Mouse (Mus musculus) MEL (cell line): ENCODE data around the gene Ndufb10. TPM values are rescaled to one million over a fixed set of nuclear protein-coding genes. Genes with fewer than 3 reads are reported as not detected.

Source experiments
- DNase-seq: peaks from one replicate; pipeline ENCODE4 v3.0.0; 2011; ENCODE audit warnings: low read depth, low spot score
- H3K27ac ChIP-seq: 2 replicates; pipeline ENCODE4 v1.5.1; 2012; ENCODE audit warnings: low read depth, mild to moderate bottlenecking, control low read depth, low read length, moderate library complexity; ENCODE audit not compliant: control insufficient read depth
- H3K27me3 ChIP-seq, 2 experiments: fragments of 150-350 bp in 1 of 2; sonication (generic) in 1 of 2; 2 replicates each; pipeline ENCODE4 v1.6.1; 2012; ENCODE audit warnings: low read length in 2 of 2, mild to moderate bottlenecking in 2 of 2, improper control_type of control experiment in 1 of 2, moderate library complexity in 1 of 2; ENCODE audit not compliant: insufficient read depth in 2 of 2, control insufficient read depth in 1 of 2
- H3K36me3 ChIP-seq, 2 experiments: 2 replicates each; pipeline ENCODE4 v1.6.1; 2012 to 2014; ENCODE audit warnings: low read length in 2 of 2, improper control_type of control experiment in 1 of 2, inconsistent platforms in 1 of 2, mild to moderate bottlenecking in 1 of 2; ENCODE audit not compliant: insufficient read depth in 2 of 2, control insufficient read depth in 1 of 2
- H3K4me1 ChIP-seq, 2 experiments: fragments of 150-350 bp in 1 of 2; sonication (generic) in 1 of 2; 2 replicates each; pipeline ENCODE4 v1.6.1; 2012; ENCODE audit warnings: low read length in 2 of 2, improper control_type of control experiment in 1 of 2, mild to moderate bottlenecking in 1 of 2; ENCODE audit not compliant: insufficient read depth in 2 of 2, control insufficient read depth in 1 of 2
- H3K4me3 ChIP-seq, 2 experiments: fragments of 150-350 bp in 1 of 2; sonication (generic) in 1 of 2; 2 replicates each; pipeline ENCODE4 v1.5.1; 2012; ENCODE audit warnings: low read depth in 2 of 2, low read length in 2 of 2, mild to moderate bottlenecking in 2 of 2, moderate library complexity in 2 of 2, control low read depth in 1 of 2, improper control_type of control experiment in 1 of 2; ENCODE audit not compliant: control insufficient read depth in 1 of 2, insufficient read depth in 1 of 2
- H3K79me2 ChIP-seq: 2 replicates; pipeline ENCODE4 v1.6.1; 2012; ENCODE audit warnings: mild to moderate bottlenecking, low read length, moderate library complexity; ENCODE audit not compliant: control insufficient read depth, poor library complexity, insufficient read depth
- H3K9ac ChIP-seq: 2 replicates; pipeline ENCODE4 v1.6.1; 2012; ENCODE audit warnings: low read depth, mild to moderate bottlenecking, control low read depth, low read length, moderate library complexity; ENCODE audit not compliant: control insufficient read depth, poor library complexity, severe bottlenecking
- H3K9me3 ChIP-seq: fragments of 150-350 bp; sonication (generic); replicated peaks from 2 replicates; pipeline ENCODE4 v1.6.1; 2012; ENCODE audit warnings: mild to moderate bottlenecking, low read length, improper control_type of control experiment, moderate library complexity; ENCODE audit not compliant: insufficient read depth
- E2F4 ChIP-seq: IDR thresholded peaks from 2 replicates; pipeline ENCODE4 v1.6.1; 2011; ENCODE audit warnings: low read depth, low read length, improper control_type of control experiment, borderline replicate concordance
- GATA1 ChIP-seq: IDR thresholded peaks from 2 replicates; pipeline ENCODE4 v1.6.1; 2011; ENCODE audit warnings: low read depth, low read length, improper control_type of control experiment
- MAX ChIP-seq: IDR thresholded peaks from 2 replicates; pipeline ENCODE4 v1.6.1; 2011; ENCODE audit warnings: low read length, improper control_type of control experiment
- MAZ ChIP-seq: IDR thresholded peaks from 2 replicates; pipeline ENCODE4 v1.6.1; 2012; ENCODE audit warnings: low read depth, mild to moderate bottlenecking, inconsistent platforms, low read length, improper control_type of control experiment
- MEF2A ChIP-seq: IDR thresholded peaks from 2 replicates; pipeline ENCODE4 v1.6.1; 2014; ENCODE audit warnings: low read depth, mild to moderate bottlenecking, inconsistent platforms, low read length, improper control_type of control experiment; ENCODE audit not compliant: poor library complexity, insufficient replicate concordance, severe bottlenecking; ENCODE audit errors: extremely low read depth
- NELFE ChIP-seq: IDR thresholded peaks from 2 replicates; pipeline ENCODE4 v1.6.1; 2011; ENCODE audit warnings: low read depth, low read length, improper control_type of control experiment
- NRF1 ChIP-seq: IDR thresholded peaks from 2 replicates; pipeline ENCODE4 v1.6.1; 2014; ENCODE audit warnings: low read depth, mild to moderate bottlenecking, inconsistent platforms, low read length, improper control_type of control experiment, moderate library complexity; ENCODE audit not compliant: poor library complexity, insufficient read depth, severe bottlenecking
- RAD21 ChIP-seq: IDR thresholded peaks from 2 replicates; pipeline ENCODE4 v1.6.1; 2011; ENCODE audit warnings: mild to moderate bottlenecking, low read depth, low read length, improper control_type of control experiment
- TAL1 ChIP-seq: IDR thresholded peaks from 2 replicates; pipeline ENCODE4 v1.6.1; 2012; ENCODE audit warnings: mild to moderate bottlenecking, inconsistent platforms, low read length, moderate library complexity, mixed read lengths
- TBP ChIP-seq: IDR thresholded peaks from 2 replicates; pipeline ENCODE4 v1.8.0; 2011; ENCODE audit warnings: low read depth, low read length, improper control_type of control experiment
- USF2 ChIP-seq, 2 experiments: IDR thresholded peaks; 2 replicates each; pipeline ENCODE4 v1.6.1; 2011 to 2012; ENCODE audit warnings: improper control_type of control experiment in 2 of 2, low read length in 2 of 2, borderline replicate concordance in 1 of 2, inconsistent platforms in 1 of 2, low read depth in 1 of 2, mild to moderate bottlenecking in 1 of 2; ENCODE audit not compliant: insufficient read depth in 1 of 2
- ZC3H11A ChIP-seq: IDR thresholded peaks from 2 replicates; pipeline ENCODE4 v1.6.1; 2012; ENCODE audit warnings: low read depth, mild to moderate bottlenecking, inconsistent platforms, low read length, improper control_type of control experiment
- ZNF384 ChIP-seq: IDR thresholded peaks from 2 replicates; pipeline ENCODE4 v1.6.1; 2012; ENCODE audit warnings: low read depth, mild to moderate bottlenecking, inconsistent platforms, low read length, improper control_type of control experiment
- polyA plus RNA-seq, 2 experiments: library from polyadenylated mRNA; stranded (reverse) in 1 of 2; unstranded in 1 of 2; fragments of >175 nt in 1 of 2; fragments of >200 nt in 1 of 2; gene quantifications; 2 replicates each; pipeline versions ENCODE4 v1.2.1 to v1.2.4; 2012; ENCODE audit warnings: low replicate concordance in 2 of 2, low read depth in 1 of 2; ENCODE audit not compliant: insufficient read length in 2 of 2, insufficient read depth in 1 of 2, missing spikeins in 1 of 2
- total RNA-seq: library from RNA; depleted of rRNA; stranded (reverse); fragments of 300-350 nt; gene quantifications from 2 replicates; pipeline ENCODE4 v1.2.3, GENCODE M21; 2012

Gene Ndufb10
- total and polyA plus RNA-seq, 3 experiments = 230 to 292 TPM; not detected in 1

- no peak for TF ChIP-seq ZC3H11A
- TF ChIP-seq MAX = no peak
- TF ChIP-seq NRF1 = no peak
- TF ChIP-seq RAD21 = no peak
- TF ChIP-seq NELFE = no peak
- TF ChIP-seq USF2 (IDR thresholded peaks at IDR 0.05; ENCODE audit: borderline replicate concordance in 1 of 2, insufficient read depth in 1 of 2, low read depth in 1 of 2, low read length in 2 of 2) = no peak
- no peak for TF ChIP-seq TBP
- no peak for TF ChIP-seq GATA1
- TF ChIP-seq TAL1 = no peak
- TF ChIP-seq MEF2A = no peak
- no peak for DNase-seq
- H3K9me3 ChIP-seq = no peaks in the 10 kb centered on the region
- H3K27me3 ChIP-seq = no peaks in the 10 kb centered on the region
- H3K36me3 ChIP-seq = peaks cover 0 to 5% of the 10 kb centered on the region in 2 experiments; a peak in 2 of 4 replicates
- peaks cover 25% of the 10 kb centered on the region for H3K79me2 ChIP-seq
- no peak overlapping the region for H3K9ac ChIP-seq
- H3K4me1 ChIP-seq = peaks cover 0 to 7% of the 10 kb centered on the region in 2 experiments; a peak in 1 of 4 replicates
- no peak overlapping the region for H3K27ac ChIP-seq
- no peak overlapping the region for H3K4me3 ChIP-seq
These were observed 8.1 kb downstream of the Ndufb10 start for GRCm38 (mm10) chr17:24716166-24716682.

DNA sequence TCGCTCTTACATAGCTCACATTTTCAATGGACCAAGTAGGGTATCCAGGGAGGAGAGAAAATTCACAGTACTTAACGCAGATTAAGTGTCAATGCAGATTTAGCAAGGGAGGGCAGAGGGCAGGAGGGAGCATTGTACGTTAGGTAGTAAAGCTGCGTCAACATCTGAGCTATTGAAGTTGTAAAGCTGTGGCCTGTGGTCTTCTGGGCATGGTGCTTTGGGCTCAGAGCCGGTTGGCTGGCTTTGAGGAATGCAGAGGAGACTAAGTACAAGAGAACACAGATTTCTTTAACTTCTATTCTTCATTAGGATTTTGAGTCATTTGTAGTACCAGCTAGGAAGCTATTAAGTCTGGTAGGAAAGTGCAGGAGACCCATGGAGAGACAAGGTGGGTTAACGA, 8.7 kb downstream of the Ndufb10 start:
- no peak overlapping the region for H3K9ac ChIP-seq
- H3K79me2 ChIP-seq = peaks cover 20% of the 10 kb centered on the region
- H3K9me3 ChIP-seq = no peaks in the 10 kb centered on the region
- H3K4me1 ChIP-seq = peaks cover 0 to 7% of the 10 kb centered on the region in 2 experiments; a peak in 1 of 4 replicates
- DNase-seq = no peak
- TF ChIP-seq E2F4 (no peak), MAZ (no peak)
- H3K27ac ChIP-seq = no peak overlapping the region
- no peak overlapping the region for H3K4me3 ChIP-seq
- no peaks in the 10 kb centered on the region for H3K27me3 ChIP-seq
- peaks cover 0 to 5% of the 10 kb centered on the region in 2 experiments; a peak in 2 of 4 replicates for H3K36me3 ChIP-seq

DNA sequence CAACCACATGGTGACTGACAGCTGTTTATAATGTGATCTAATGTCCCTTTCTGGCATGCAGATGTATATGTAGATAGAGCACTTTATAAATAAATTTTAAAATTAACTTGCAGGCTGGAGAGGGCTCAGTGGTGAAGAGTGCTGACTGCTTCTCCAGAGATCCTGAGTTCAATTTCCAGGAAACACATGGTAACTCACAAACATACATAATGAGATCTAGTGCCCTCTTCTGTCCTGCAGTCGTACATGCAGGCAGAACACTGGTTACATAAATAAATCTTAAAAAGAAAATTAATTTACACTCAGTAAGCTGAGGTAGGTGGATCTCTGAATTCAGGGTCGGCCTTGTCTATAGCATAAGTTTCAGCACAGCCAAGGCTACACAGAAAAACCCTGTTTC, 15.6 kb downstream of the Ndufb10 start:
- Histone ChIP-seq H3K27me3 (no peaks in the 10 kb centered on the region), H3K36me3 (peaks cover 0 to 5% of the 10 kb centered on the region in 2 experiments; a peak in 2 of 4 replicates), H3K9ac (no peak overlapping the region), H3K9me3 (no peaks in the 10 kb centered on the region), H3K27ac (no peak overlapping the region), H3K4me3 (peak overlapping the region in 1 of 2 experiments; percentile 2; a peak in 1 of 4 replicates), H3K79me2 (peaks cover 7% of the 10 kb centered on the region), H3K4me1 (peaks cover 0 to 2% of the 10 kb centered on the region in 2 experiments; a peak in 1 of 4 replicates)
- DNase-seq = peak; percentile 76
- TF ChIP-seq ZNF384 = 0 out of 2 replicates have a peak, but pooled peaks have one; percentile 22
- TF ChIP-seq TBP = no peak
